Mouse (Mus musculus): ENCODE results near the gene Tas1r1. TPM values are rescaled to one million over a fixed set of nuclear protein-coding genes. Genes with fewer than 3 reads are reported as not detected.

Gene Tas1r1
- polyA plus RNA-seq, 1 experiment from 2014 or later, result 1.2 TPM

DNA sequence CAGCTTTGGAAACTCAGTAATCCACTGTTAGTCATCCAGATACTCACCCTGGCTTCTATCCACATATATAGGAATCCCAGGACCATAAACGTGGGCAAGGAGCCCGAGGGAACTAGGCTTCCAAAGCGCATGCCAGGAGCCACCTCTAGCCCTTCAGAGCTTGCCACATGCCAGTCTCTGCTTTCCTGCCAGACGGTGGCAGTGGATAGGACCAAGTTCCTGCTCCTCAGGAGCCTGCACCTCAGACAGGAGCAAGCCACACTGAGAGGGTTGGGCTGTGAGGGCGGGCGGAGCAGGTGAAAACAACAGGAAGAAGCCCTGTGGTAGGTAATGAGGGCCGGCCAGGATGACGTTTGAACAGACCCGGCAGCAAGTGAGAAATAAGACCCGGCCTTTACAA lies 52.5 kb downstream of the Tas1r1 start:
- H3K27me3 ChIP-seq, result no peaks in the 10 kb centered on the region
- no peaks in the 10 kb centered on the region for H3K9me3 ChIP-seq (replicated peaks)
- WGBS, result 32% methylated on average over 10 of the region's 10 CpGs
- H3K4me3 ChIP-seq (replicated peaks), result no peak overlapping the region; the same call in 1 of the 2 replicates
- H3K36me3 ChIP-seq, result peaks cover 33% of the 10 kb centered on the region
- no peak overlapping the region for H3K27ac ChIP-seq (replicated peaks)
- no peak overlapping the region for H3K9ac ChIP-seq
- H3K4me1 ChIP-seq, result peaks cover 45% of the 10 kb centered on the region
- no peak overlapping the region for H3K4me2 ChIP-seq (replicated peaks)
- ATAC-seq (ENCODE audit: insufficient number of reproducible peaks, low FRiP score, low TSS enrichment, low read depth), result no peak

DNA sequence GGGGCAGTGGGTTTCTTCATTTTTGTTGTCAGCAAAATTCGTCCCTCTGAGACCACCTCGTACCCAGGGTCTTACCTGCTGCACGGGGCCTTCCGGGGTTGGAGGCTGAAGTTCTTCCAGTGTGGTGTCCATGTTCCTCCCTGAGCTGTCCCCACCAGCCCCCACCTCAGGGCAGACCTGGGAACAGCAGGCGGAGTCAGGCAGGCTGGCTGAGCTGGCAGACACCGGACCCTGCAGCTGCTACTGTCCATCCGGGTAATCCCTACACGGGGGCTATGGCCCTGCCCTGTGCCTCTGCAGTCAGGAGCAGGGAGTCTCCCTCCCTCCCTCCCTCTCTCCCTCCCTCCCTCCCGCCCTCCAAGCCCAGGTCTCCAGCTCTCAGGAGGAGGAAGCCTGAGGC lies 54.8 kb downstream of the Tas1r1 start:
- H3K4me2 ChIP-seq (replicated peaks), result no peak overlapping the region

GRCm38 (mm10) chr4:151983043-151983442 lies 55.3 kb downstream of the Tas1r1 start:
- H3K27me3 ChIP-seq, result no peaks in the 10 kb centered on the region
- H3K9ac ChIP-seq, result no peak overlapping the region
- peak overlapping the region; percentile 25; the same call in 1 of the 2 replicates for H3K27ac ChIP-seq (replicated peaks)
- H3K36me3 ChIP-seq, result peaks cover 42% of the 10 kb centered on the region
- ATAC-seq (ENCODE audit: insufficient number of reproducible peaks, low FRiP score, low TSS enrichment, low read depth), result no peak
- peaks cover 33% of the 10 kb centered on the region for H3K4me1 ChIP-seq
- WGBS, result 54% methylated on average over 17 of the region's 17 CpGs
- no peak overlapping the region for H3K4me2 ChIP-seq (replicated peaks)
- H3K9me3 ChIP-seq (replicated peaks), result no peaks in the 10 kb centered on the region
- 0 out of 2 replicates have a peak overlapping the region, but pooled peaks have one; percentile 0 for H3K4me3 ChIP-seq (replicated peaks)

More for the DNA sequence above, 54.8 kb downstream of the Tas1r1 start:
- H3K36me3 ChIP-seq, result peaks cover 41% of the 10 kb centered on the region
- H3K4me3 ChIP-seq (replicated peaks), result no peak overlapping the region
- H3K4me1 ChIP-seq, result peaks cover 34% of the 10 kb centered on the region
- WGBS, result 24% methylated on average over 8 of the region's 9 CpGs
- H3K9me3 ChIP-seq (replicated peaks), result no peaks in the 10 kb centered on the region
- 0 out of 2 replicates have a peak overlapping the region, but pooled peaks have one; percentile 25 for H3K27ac ChIP-seq (replicated peaks)
- no peaks in the 10 kb centered on the region for H3K27me3 ChIP-seq
- ATAC-seq (ENCODE audit: insufficient number of reproducible peaks, low FRiP score, low TSS enrichment, low read depth), result peak; percentile 67
- H3K9ac ChIP-seq, result no peak overlapping the region

DNA sequence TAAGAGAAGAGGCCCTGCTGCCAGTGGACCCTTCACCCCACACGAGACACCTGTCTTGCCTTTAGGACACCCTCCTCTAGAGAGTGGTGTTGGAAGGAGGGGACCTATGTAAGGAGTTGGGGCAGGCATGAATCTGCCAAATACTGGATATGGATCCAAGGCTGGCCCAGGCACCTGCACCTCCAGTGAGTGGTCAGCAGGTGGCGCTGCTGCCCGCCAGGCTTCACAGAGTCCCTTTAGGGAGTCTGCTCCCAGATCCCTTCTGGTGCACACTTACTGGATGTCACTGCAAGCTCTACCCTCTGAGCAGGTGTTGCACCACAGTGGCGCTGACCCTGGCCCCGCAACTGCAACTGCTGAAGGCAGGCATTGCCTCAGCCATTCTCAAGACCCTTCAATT lies 57.0 kb downstream of the Tas1r1 start:
- H3K27ac ChIP-seq (replicated peaks), result no peak overlapping the region; the same call in 1 of the 2 replicates
- peak; percentile 37; the same call in 1 of the 2 replicates for ATAC-seq (ENCODE audit: insufficient number of reproducible peaks, low FRiP score, low TSS enrichment, low read depth)
- H3K4me2 ChIP-seq (replicated peaks), result no peak overlapping the region
- H3K4me1 ChIP-seq, result peaks cover 18% of the 10 kb centered on the region
- no peak overlapping the region for H3K4me3 ChIP-seq (replicated peaks)
- peaks cover 52% of the 10 kb centered on the region for H3K36me3 ChIP-seq
- H3K9me3 ChIP-seq (replicated peaks), result no peaks in the 10 kb centered on the region
- no peak overlapping the region for H3K9ac ChIP-seq
- 15% methylated on average over 5 of the region's 5 CpGs for whole genome bisulfite sequencing
- no peaks in the 10 kb centered on the region for H3K27me3 ChIP-seq

GRCm38 (mm10) chr4:151980699-151981098 lies 57.7 kb downstream of the Tas1r1 start:
- Histone ChIP-seq H3K36me3 (peaks cover 57% of the 10 kb centered on the region), H3K27ac (replicated peaks) (no peak overlapping the region), H3K9ac (no peak overlapping the region), H3K4me2 (replicated peaks) (no peak overlapping the region), H3K9me3 (replicated peaks) (no peaks in the 10 kb centered on the region), H3K27me3 (no peaks in the 10 kb centered on the region), H3K4me3 (replicated peaks) (no peak overlapping the region), H3K4me1 (peaks cover 12% of the 10 kb centered on the region)
- ATAC-seq (ENCODE audit: insufficient number of reproducible peaks, low FRiP score, low TSS enrichment, low read depth), result no peak
- WGBS, result 80% methylated on average over 8 of the region's 8 CpGs

Other genes with a start within 250 kb of the Tas1r1 start
- gene Camta1, start 176.7 kb downstream of the Tas1r1 start, polyA plus RNA-seq (2015; fragmentation: Nextera tagmentation; extraction: Ambion mirVana), result 76.7 and 77.1 TPM in 2 replicates
- gene Dnajc11, start 104.9 kb downstream of the Tas1r1 start, polyA plus RNA-seq (2015; fragmentation: Nextera tagmentation; extraction: Ambion mirVana), result 57.8 and 61.5 TPM in 2 replicates
- gene Thap3, start 49.6 kb downstream of the Tas1r1 start, polyA plus RNA-seq (2015; fragmentation: Nextera tagmentation; extraction: Ambion mirVana), result 53.8 and 60.4 TPM in 2 replicates
- gene Phf13, start 42.3 kb downstream of the Tas1r1 start, polyA plus RNA-seq (2015; fragmentation: Nextera tagmentation; extraction: Ambion mirVana), result 34.6 and 35.1 TPM in 2 replicates
- gene Klhl21, start 29.8 kb downstream of the Tas1r1 start, polyA plus RNA-seq (2015; fragmentation: Nextera tagmentation; extraction: Ambion mirVana), result 18.8 TPM in 2 replicates
- gene Zbtb48, start 10.9 kb downstream of the Tas1r1 start, polyA plus RNA-seq (2015; fragmentation: Nextera tagmentation; extraction: Ambion mirVana), result 20.6 TPM in 2 replicates
- gene Nol9, start 753 bp upstream of the Tas1r1 start, polyA plus RNA-seq (2015; fragmentation: Nextera tagmentation; extraction: Ambion mirVana), result 31.0 and 32.4 TPM in 2 replicates
- gene Plekhg5, start 33.9 kb upstream of the Tas1r1 start, polyA plus RNA-seq (2015; fragmentation: Nextera tagmentation; extraction: Ambion mirVana), result 20.8 and 21.3 TPM in 2 replicates
- gene Tnfrsf25, start 77.4 kb upstream of the Tas1r1 start, polyA plus RNA-seq (2015; fragmentation: Nextera tagmentation; extraction: Ambion mirVana), result 1.5 and 2.0 TPM in 2 replicates
- 7.5 TPM in 2 replicates for gene Espn, start 113.8 kb upstream of the Tas1r1 start, polyA plus RNA-seq (2015; fragmentation: Nextera tagmentation; extraction: Ambion mirVana)
- 1.6 and 1.9 TPM in 2 replicates for gene Hes2, start 120.3 kb upstream of the Tas1r1 start, polyA plus RNA-seq (2015; fragmentation: Nextera tagmentation; extraction: Ambion mirVana)
- 65.5 and 77.0 TPM in 2 replicates for gene Acot7, start 139.6 kb upstream of the Tas1r1 start, polyA plus RNA-seq (2015; fragmentation: Nextera tagmentation; extraction: Ambion mirVana)
- 29.0 and 35.7 TPM in 2 replicates for gene Gpr153, start 235.7 kb upstream of the Tas1r1 start, polyA plus RNA-seq (2015; fragmentation: Nextera tagmentation; extraction: Ambion mirVana)